Mouse (Mus musculus): ENCODE data around the gene 2210408I21Rik.
"Not testable (repeated sequence)": the region's sequence is repeated elsewhere in the genome, so short reads cannot be mapped to it uniquely, and the experiment has no call there.

2210408I21Rik gene

GRCm38 (mm10) chr13:77134931-77135620 lies at the start of gene 2210408I21Rik, which contains the start of gene Slf1:
Gene 2210408I21Rik, plus strand, starts transcription at chr13:77135540.
Gene Slf1, minus strand, starts transcription at chr13:77135473.
- peak; percentile 80 to 88 for DNase-seq (ENCODE audit: low spot score in 2 of 2)

- DNase-seq (ENCODE audit: low spot score in 2 of 2): not testable (repeated sequence)
These were observed 42.5 kb upstream of the 2210408I21Rik start for GRCm38 (mm10) chr13:77092876-77093275.

GRCm38 (mm10) chr13:77107734-77108133 lies 27.6 kb upstream of the 2210408I21Rik start:
- no peak for DNase-seq (ENCODE audit: low spot score in 2 of 2)

GRCm38 (mm10) chr13:77118695-77119094 lies 16.6 kb upstream of the 2210408I21Rik start:
- no peak for DNase-seq (ENCODE audit: low spot score in 2 of 2)

- DNase-seq (ENCODE audit: low spot score in 2 of 2): no peak
These were observed 10.2 kb upstream of the 2210408I21Rik start for GRCm38 (mm10) chr13:77125159-77125558.

- DNase-seq (ENCODE audit: low spot score in 2 of 2): no peak
These were observed 7.1 kb upstream of the 2210408I21Rik start for GRCm38 (mm10) chr13:77128240-77128639.

- DNase-seq (ENCODE audit: low spot score in 2 of 2): no peak
These were observed 4.2 kb upstream of the 2210408I21Rik start for GRCm38 (mm10) chr13:77131132-77131531.

GRCm38 (mm10) chr13:77135621-77135981 lies 261 bp downstream of the 2210408I21Rik start:
- DNase-seq (ENCODE audit: low spot score in 2 of 2): no peak

GRCm38 (mm10) chr13:77140890-77141289 lies 5.5 kb downstream of the 2210408I21Rik start:
- DNase-seq (ENCODE audit: low spot score in 2 of 2): no peak

GRCm38 (mm10) chr13:77177931-77178330 lies 42.6 kb downstream of the 2210408I21Rik start:
- no peak for DNase-seq (ENCODE audit: low spot score in 2 of 2)

- DNase-seq (ENCODE audit: low spot score in 2 of 2): no peak
These were observed 55.3 kb downstream of the 2210408I21Rik start for GRCm38 (mm10) chr13:77190606-77191005.

- DNase-seq (ENCODE audit: low spot score in 2 of 2): no peak
These were observed 56.9 kb downstream of the 2210408I21Rik start for GRCm38 (mm10) chr13:77192201-77192600.

GRCm38 (mm10) chr13:77208764-77209418 lies 73.6 kb downstream of the 2210408I21Rik start:
- no peak for DNase-seq (ENCODE audit: low spot score in 2 of 2)

- DNase-seq (ENCODE audit: low spot score in 2 of 2): no peak
These were observed 77.9 kb downstream of the 2210408I21Rik start for GRCm38 (mm10) chr13:77213196-77213595.

GRCm38 (mm10) chr13:77215460-77215859 lies 80.1 kb downstream of the 2210408I21Rik start:
- DNase-seq (ENCODE audit: low spot score in 2 of 2): no peak

GRCm38 (mm10) chr13:77217672-77218280 lies 82.4 kb downstream of the 2210408I21Rik start:
- no peak for DNase-seq (ENCODE audit: low spot score in 2 of 2)

GRCm38 (mm10) chr13:77221072-77221471 lies 85.7 kb downstream of the 2210408I21Rik start:
- no peak for DNase-seq (ENCODE audit: low spot score in 2 of 2)

GRCm38 (mm10) chr13:77256541-77256940 lies 121.2 kb downstream of the 2210408I21Rik start:
- DNase-seq (ENCODE audit: low spot score in 2 of 2): no peak

GRCm38 (mm10) chr13:77262715-77263338 lies 127.5 kb downstream of the 2210408I21Rik start:
- DNase-seq (ENCODE audit: low spot score in 2 of 2): no peak

GRCm38 (mm10) chr13:77263400-77264179 lies 128.2 kb downstream of the 2210408I21Rik start:
- DNase-seq (ENCODE audit: low spot score in 2 of 2): no peak

- no peak for DNase-seq (ENCODE audit: low spot score in 2 of 2)
These were observed 129.1 kb downstream of the 2210408I21Rik start for GRCm38 (mm10) chr13:77264481-77264880.

Data from spleen, postnatal 4 days (tissue).